ENCODE assay signal across 11 mouse cellular contexts in the genomic region with DNA sequence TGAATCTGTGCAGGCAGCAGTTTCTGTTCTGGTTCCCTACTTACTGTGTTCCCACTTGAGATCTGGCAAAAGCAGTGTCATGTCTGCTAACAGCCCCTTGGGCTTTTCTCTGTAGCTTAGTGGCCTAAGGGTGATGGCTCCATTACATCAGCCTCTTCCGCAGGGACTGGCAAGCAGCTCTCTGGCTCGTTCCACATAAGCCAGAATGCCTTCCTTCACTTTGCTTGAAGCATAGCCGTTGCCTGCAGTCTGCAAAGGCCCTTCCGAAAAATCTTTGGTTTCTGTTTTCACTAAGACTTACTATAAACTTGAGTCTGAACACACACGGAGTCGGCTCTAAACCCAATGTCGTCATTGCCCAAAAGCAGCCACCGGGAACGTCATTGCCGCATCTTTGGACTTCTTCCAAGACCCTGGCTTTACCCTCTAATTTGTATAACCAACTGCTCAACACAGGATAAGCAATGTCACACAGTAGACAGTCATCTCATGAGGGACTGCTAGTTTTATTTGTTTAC.
DNase-seq lines count a peak whose midpoint lies in the region; ATAC-seq lines count a peak whose summit lies in the region.
"Had no signal": no experiment of that assay in that cellular context is flagged by ENCODE, and none has a peak within 500 bp of the region (broad histone marks: within the 10 kb centered on the region; RNA-seq: fewer than 3 reads in every experiment).

No protein-coding gene starts in this region.

- H3K36me3 ChIP-seq in heart, embryonic 12.5 days: no peaks in the 10 kb centered on the region
- H3K36me3 ChIP-seq in embryonic facial prominence, embryonic 15.5 days: no peaks in the 10 kb centered on the region
- H3K36me3 ChIP-seq: heart, embryonic 15.5 days; midbrain, embryonic 15.5 days had no signal

- H3K9ac ChIP-seq in heart, embryonic 12.5 days: no peak overlapping the region
- H3K9ac ChIP-seq in embryonic facial prominence, embryonic 15.5 days: no peak overlapping the region
- H3K9ac ChIP-seq: heart, embryonic 15.5 days; midbrain, embryonic 15.5 days had no signal

- H3K4me2 ChIP-seq in heart, embryonic 12.5 days: no peak overlapping the region
- H3K4me2 ChIP-seq in embryonic facial prominence, embryonic 15.5 days (replicated peaks): peak overlapping the region; percentile 46
- H3K4me2 ChIP-seq: heart, embryonic 15.5 days; liver, embryonic 11.5 days; midbrain, embryonic 15.5 days had no signal

- ATAC-seq in heart, embryonic 12.5 days (ENCODE audit: insufficient number of reproducible peaks, low FRiP score): no peak
- ATAC-seq in embryonic facial prominence, embryonic 15.5 days (ENCODE audit: insufficient number of reproducible peaks, low FRiP score, low TSS enrichment, low read depth): peak; percentile 79
- no peak for ATAC-seq in erythroid progenitor cell, adult 5-6 weeks (replicated peaks; ENCODE audit: low FRiP score, poor library complexity, severe bottlenecking)
- ATAC-seq: midbrain, embryonic 15.5 days had no signal

- H3K4me3 ChIP-seq in heart, embryonic 12.5 days: no peak overlapping the region
- H3K4me3 ChIP-seq in embryonic facial prominence, embryonic 15.5 days (replicated peaks): peak overlapping the region; percentile 26
- H3K4me3 ChIP-seq: heart, embryonic 15.5 days; midbrain, embryonic 15.5 days had no signal

- no peak overlapping the region for H3K27ac ChIP-seq in heart, embryonic 12.5 days (ENCODE audit: poor library complexity, severe bottlenecking)
- peak overlapping the region; percentile 44; the same call in 1 of the 2 replicates for H3K27ac ChIP-seq in embryonic facial prominence, embryonic 15.5 days (replicated peaks)
- H3K27ac ChIP-seq: heart, embryonic 15.5 days; midbrain, embryonic 15.5 days had no signal

- no peaks in the 10 kb centered on the region for H3K4me1 ChIP-seq in heart, embryonic 12.5 days (replicated peaks)
- peaks cover 8% of the 10 kb centered on the region; the same call in 1 of the 2 replicates for H3K4me1 ChIP-seq in embryonic facial prominence, embryonic 15.5 days
- H3K4me1 ChIP-seq: heart, embryonic 15.5 days had no signal

- no peaks in the 10 kb centered on the region for H3K27me3 ChIP-seq in heart, embryonic 12.5 days (replicated peaks)
- 0 out of 2 replicates have a peak, but pooled peaks cover 3% of the 10 kb centered on the region for H3K27me3 ChIP-seq in embryonic facial prominence, embryonic 15.5 days
- H3K27me3 ChIP-seq: heart, embryonic 15.5 days; midbrain, embryonic 15.5 days had no signal

- no peaks in the 10 kb centered on the region for H3K9me3 ChIP-seq in heart, embryonic 12.5 days (replicated peaks)
- H3K9me3 ChIP-seq in embryonic facial prominence, embryonic 15.5 days (replicated peaks): no peaks in the 10 kb centered on the region
- H3K9me3 ChIP-seq: heart, embryonic 15.5 days; midbrain, embryonic 15.5 days had no signal

- WGBS in heart, embryonic 12.5 days: 76% methylated on average over 10 of the region's 10 CpGs
- WGBS in embryonic facial prominence, embryonic 15.5 days: 21% methylated on average over 10 of the region's 10 CpGs

- DNase-seq in heart, adult 18-20 months: peak; percentile 29 to 40
- DNase-seq in brain, adult 2 months (ENCODE audit: low read depth, low spot score): peak; percentile 22
- DNase-seq in lung, postnatal 36 days: peak; percentile 2
- DNase-seq in spleen, adult 18-20 months: no peak
- DNase-seq: embryo, embryonic 11 days had no signal

Comparison
In these comparisons a context has a peak if more than half of its experiments do, and no peak if none do; other contexts are left out.
1. DNase-seq: peak in heart, adult 18-20 months (2 of 2), brain, adult 2 months (single experiment) and lung, postnatal 36 days (single experiment); none in spleen, adult 18-20 months (0 of 2).